Mouse (Mus musculus): Measurements from ENCODE around the gene Cltb. TPM values are rescaled to one million over a fixed set of nuclear protein-coding genes. Genes with fewer than 3 reads are reported as not detected.

Gene Cltb
- polyA plus RNA-seq, 1 experiment from 2014 or later, result 84.4 TPM

DNA sequence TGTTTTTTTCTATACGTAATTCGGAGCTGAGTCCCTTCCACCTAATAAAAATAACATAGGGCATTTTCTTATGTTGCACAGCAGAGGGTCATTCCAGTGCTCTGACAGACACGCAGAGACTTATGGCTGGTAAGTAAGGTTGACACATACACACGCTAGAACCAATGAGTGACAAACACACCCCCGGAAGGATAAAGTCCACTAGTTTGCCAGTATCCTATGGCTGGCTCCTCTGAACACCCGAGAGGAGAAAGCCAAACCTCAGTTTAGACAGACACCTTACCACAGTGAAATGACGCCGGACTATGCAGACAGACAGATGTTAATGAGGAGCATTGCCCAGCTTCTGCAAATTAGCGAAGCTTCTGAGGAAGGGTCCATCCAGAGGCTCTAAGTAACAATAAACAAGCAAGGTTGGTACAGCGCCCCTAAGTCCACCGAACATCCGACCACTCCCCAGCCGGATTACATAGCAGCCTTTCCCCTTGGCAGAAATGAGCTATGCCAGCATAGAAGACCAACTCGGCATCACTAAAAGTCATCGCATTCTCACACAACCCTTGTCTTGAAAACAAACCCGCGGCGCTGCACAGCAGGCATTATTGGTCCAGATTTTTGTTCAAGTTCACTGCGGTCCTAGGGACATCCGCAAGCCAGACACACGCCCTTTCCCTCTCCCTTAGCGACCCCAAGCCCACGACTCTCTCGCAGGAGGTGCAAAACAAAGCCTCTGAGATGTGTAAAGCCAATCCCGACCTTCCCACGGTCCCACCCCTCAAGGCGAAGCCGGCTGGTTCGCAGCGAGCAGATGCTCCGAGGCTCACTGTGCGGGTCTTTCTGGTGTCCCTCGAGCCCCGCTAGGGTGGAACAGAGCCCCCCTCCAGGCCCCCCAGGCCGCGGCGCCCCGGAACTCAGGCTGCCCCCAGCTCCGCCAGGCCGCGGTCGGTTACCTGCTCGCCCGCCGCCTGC lies 46.6 kb downstream of the Cltb start:
- peak; percentile 44 for DNase-seq (ENCODE audit: low spot score)
- Histone ChIP-seq H3K9me3 (replicated peaks; ENCODE audit: control insufficient read depth, low read length) (no peaks in the 10 kb centered on the region), H3K4me3 (ENCODE audit: low read depth, low read length) (peak overlapping the region; percentile 83), H3K36me3 (ENCODE audit: control insufficient read depth, insufficient read depth, low read length) (peaks cover 37% of the 10 kb centered on the region), H3K4me1 (ENCODE audit: control insufficient read depth, insufficient read depth, low read length) (peaks cover 8% of the 10 kb centered on the region), H3K9ac (ENCODE audit: low read length) (peak overlapping the region; percentile 93), H3K27me3 (replicated peaks; ENCODE audit: control insufficient read depth, insufficient read depth, low read length) (no peaks in the 10 kb centered on the region), H3K27ac (ENCODE audit: low read depth, low read length) (peak overlapping the region; percentile 74), H3K4me2 (ENCODE audit: low read length) (peak overlapping the region; percentile 86)
- 13% methylated on average over 42 of the region's 45 CpGs for WGBS
- ATAC-seq, result peak; percentile 70

DNA sequence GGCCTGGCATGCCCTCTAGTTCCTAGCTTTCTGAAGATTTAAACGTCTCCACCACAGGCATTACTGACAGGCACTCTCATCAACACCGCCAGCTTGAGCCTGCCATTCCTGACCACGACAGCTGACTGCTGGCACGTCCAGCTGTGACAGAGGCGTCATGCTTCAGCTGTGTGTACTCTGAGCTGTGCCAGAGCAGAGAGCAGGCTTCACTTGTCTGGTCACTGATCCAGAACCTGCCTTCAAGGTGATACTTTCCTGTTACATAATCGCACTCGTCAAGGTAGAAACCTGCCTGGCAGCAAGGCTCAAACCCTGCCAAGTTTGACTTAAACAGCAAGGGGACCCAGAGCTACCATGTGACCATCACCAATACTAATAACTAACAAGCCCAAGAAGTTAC lies 48.6 kb downstream of the Cltb start:
- Histone ChIP-seq H3K36me3 (ENCODE audit: control insufficient read depth, insufficient read depth, low read length) (peaks cover 57% of the 10 kb centered on the region), H3K9ac (ENCODE audit: low read length) (no peak overlapping the region), H3K4me2 (ENCODE audit: low read length) (no peak overlapping the region), H3K4me3 (ENCODE audit: low read depth, low read length) (no peak overlapping the region), H3K27ac (ENCODE audit: low read depth, low read length) (no peak overlapping the region), H3K9me3 (replicated peaks; ENCODE audit: control insufficient read depth, low read length) (no peaks in the 10 kb centered on the region), H3K4me1 (ENCODE audit: control insufficient read depth, insufficient read depth, low read length) (peaks cover 8% of the 10 kb centered on the region), H3K27me3 (replicated peaks; ENCODE audit: control insufficient read depth, insufficient read depth, low read length) (no peaks in the 10 kb centered on the region)
- 83% methylated on average over 7 of the region's 7 CpGs for WGBS
- DNase-seq (ENCODE audit: low spot score) (no peak), ATAC-seq (no peak)

DNA sequence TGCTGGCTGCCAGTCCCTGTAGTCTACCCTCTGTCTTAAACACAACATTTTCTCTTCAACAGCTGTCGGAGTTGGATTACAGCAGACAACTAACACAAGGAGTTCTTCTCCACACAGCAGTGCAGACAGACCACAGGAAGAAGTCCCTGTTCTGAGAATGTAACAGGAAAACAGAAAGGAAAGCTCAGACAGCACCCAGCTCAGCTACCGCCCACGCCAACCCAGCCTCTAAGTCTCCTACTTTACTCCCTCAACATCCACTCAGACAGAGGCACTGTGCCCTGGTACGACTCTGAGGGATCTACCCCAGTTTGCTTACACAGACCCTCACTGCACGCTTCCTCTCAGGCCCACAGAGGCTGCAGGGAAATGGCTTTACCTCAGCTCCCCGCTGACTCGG lies 50.5 kb downstream of the Cltb start:
- DNase-seq (ENCODE audit: low spot score) (no peak), ATAC-seq (no peak)
- peaks cover 8% of the 10 kb centered on the region for H3K4me1 ChIP-seq (ENCODE audit: control insufficient read depth, insufficient read depth, low read length)
- H3K9me3 ChIP-seq (replicated peaks; ENCODE audit: control insufficient read depth, low read length), result no peaks in the 10 kb centered on the region
- 94% methylated on average over 7 of the region's 7 CpGs for WGBS
- no peak overlapping the region for H3K4me2 ChIP-seq (ENCODE audit: low read length)
- H3K4me3 ChIP-seq (ENCODE audit: low read depth, low read length), result no peak overlapping the region
- no peak overlapping the region for H3K9ac ChIP-seq (ENCODE audit: low read length)
- H3K36me3 ChIP-seq (ENCODE audit: control insufficient read depth, insufficient read depth, low read length), result peaks cover 75% of the 10 kb centered on the region
- H3K27ac ChIP-seq (ENCODE audit: low read depth, low read length), result no peak overlapping the region
- no peaks in the 10 kb centered on the region for H3K27me3 ChIP-seq (replicated peaks; ENCODE audit: control insufficient read depth, insufficient read depth, low read length)

DNA sequence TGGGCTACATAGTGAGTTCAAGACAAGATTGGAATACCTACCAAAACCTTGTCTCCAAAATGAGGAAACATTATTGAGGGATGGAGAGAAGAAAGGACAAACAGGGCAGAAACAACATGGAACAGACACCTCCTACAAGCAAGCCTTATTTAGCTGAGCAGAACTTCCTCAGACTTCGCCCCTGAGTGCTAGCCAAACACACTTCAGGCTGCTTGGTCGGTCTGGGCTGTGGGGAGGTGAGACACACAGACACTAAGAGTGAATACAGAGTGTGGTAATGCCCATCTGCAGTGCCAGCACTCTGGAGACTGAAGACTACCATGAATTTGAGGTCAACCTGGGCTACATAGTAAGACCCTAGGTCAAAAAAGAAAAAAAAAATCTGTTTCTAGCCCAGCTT lies 51.5 kb downstream of the Cltb start:
- H3K27ac ChIP-seq (ENCODE audit: low read depth, low read length), result no peak overlapping the region
- no peak overlapping the region for H3K4me2 ChIP-seq (ENCODE audit: low read length)
- H3K4me3 ChIP-seq (ENCODE audit: low read depth, low read length), result no peak overlapping the region
- no peak overlapping the region for H3K9ac ChIP-seq (ENCODE audit: low read length)
- ATAC-seq, result no peak
- H3K27me3 ChIP-seq (replicated peaks; ENCODE audit: control insufficient read depth, insufficient read depth, low read length), result no peaks in the 10 kb centered on the region
- peaks cover 8% of the 10 kb centered on the region for H3K4me1 ChIP-seq (ENCODE audit: control insufficient read depth, insufficient read depth, low read length)
- H3K36me3 ChIP-seq (ENCODE audit: control insufficient read depth, insufficient read depth, low read length), result peaks cover 84% of the 10 kb centered on the region
- WGBS, result 97% methylated on average over 2 of the region's 2 CpGs
- no peak for DNase-seq (ENCODE audit: low spot score)
- H3K9me3 ChIP-seq (replicated peaks; ENCODE audit: control insufficient read depth, low read length), result no peaks in the 10 kb centered on the region

DNA sequence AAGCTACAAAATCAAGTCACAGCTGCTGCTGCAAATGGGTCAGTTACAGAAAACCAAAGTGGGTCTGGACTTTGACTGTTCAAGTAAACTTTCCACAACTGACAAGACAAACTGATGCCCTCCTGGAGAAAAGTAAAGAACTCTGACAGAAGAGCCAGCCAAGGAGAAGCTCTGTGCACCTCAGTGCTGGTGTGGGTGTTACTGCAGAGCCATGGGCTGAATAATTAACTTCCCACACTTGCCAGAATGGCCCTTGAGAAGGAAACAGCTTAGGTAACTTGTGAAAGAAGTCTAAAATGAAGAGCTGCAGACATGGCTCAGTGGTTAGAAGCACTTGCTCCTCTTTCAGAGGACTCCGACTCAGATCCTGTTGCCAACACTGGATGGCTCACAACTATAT lies 53.5 kb downstream of the Cltb start:
- no peaks in the 10 kb centered on the region for H3K9me3 ChIP-seq (replicated peaks; ENCODE audit: control insufficient read depth, low read length)
- H3K27me3 ChIP-seq (replicated peaks; ENCODE audit: control insufficient read depth, insufficient read depth, low read length), result no peaks in the 10 kb centered on the region
- peaks cover 96% of the 10 kb centered on the region for H3K36me3 ChIP-seq (ENCODE audit: control insufficient read depth, insufficient read depth, low read length)
- no peak overlapping the region for H3K27ac ChIP-seq (ENCODE audit: low read depth, low read length)
- WGBS, result 96% methylated on average over 1 of the region's 1 CpGs
- no peaks in the 10 kb centered on the region for H3K4me1 ChIP-seq (ENCODE audit: control insufficient read depth, insufficient read depth, low read length)
- DNase-seq (ENCODE audit: low spot score) (no peak), ATAC-seq (no peak)
- no peak overlapping the region for H3K9ac ChIP-seq (ENCODE audit: low read length)
- H3K4me2 ChIP-seq (ENCODE audit: low read length), result no peak overlapping the region
- H3K4me3 ChIP-seq (ENCODE audit: low read depth, low read length), result no peak overlapping the region

DNA sequence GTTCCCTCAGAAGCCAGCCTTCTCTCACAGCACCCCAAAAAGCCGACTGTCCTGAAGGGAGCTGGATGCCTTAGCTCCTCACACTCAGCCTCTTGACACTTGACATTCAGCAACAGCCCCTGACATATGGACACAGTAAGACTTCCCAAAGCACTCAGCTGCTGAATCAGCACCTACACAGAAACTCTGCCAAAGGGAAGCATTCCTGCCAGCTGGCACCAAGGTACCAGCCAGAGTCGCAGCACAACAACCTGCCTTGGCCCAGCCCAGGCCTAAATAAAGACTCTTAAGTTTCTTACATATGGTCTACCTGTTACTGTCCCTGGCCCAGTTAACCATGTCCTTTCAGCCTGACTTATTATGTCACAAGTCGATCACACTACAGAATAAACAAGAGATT lies 54.3 kb downstream of the Cltb start:
- Histone ChIP-seq H3K4me3 (ENCODE audit: low read depth, low read length) (no peak overlapping the region), H3K36me3 (ENCODE audit: control insufficient read depth, insufficient read depth, low read length) (peaks cover 96% of the 10 kb centered on the region), H3K27ac (ENCODE audit: low read depth, low read length) (no peak overlapping the region), H3K4me1 (ENCODE audit: control insufficient read depth, insufficient read depth, low read length) (no peaks in the 10 kb centered on the region), H3K9ac (ENCODE audit: low read length) (no peak overlapping the region), H3K9me3 (replicated peaks; ENCODE audit: control insufficient read depth, low read length) (no peaks in the 10 kb centered on the region), H3K27me3 (replicated peaks; ENCODE audit: control insufficient read depth, insufficient read depth, low read length) (no peaks in the 10 kb centered on the region), H3K4me2 (ENCODE audit: low read length) (no peak overlapping the region)
- DNase-seq (ENCODE audit: low spot score), result peak; percentile 28
- WGBS, result 88% methylated on average over 3 of the region's 3 CpGs
- no peak for ATAC-seq

DNA sequence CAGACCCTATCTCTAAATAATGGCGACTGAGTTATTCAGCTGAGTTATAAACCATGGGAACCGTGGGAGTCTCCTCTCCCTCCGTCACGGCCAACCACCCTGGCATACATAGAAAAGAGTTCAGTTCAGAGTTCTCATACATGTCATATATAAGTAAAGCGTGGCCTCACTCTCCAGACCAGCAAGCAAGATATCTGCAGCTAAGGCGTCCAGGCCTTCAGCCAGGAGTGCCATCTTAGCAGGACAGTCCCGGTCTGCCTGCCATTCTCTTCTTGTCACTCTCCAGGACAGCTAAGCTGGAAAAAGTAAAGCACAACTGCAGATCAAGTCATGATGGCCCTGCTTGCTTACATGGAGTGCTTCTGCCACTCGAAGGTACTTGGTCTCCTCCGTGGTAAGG lies 55.0 kb downstream of the Cltb start:
- H3K4me2 ChIP-seq (ENCODE audit: low read length), result no peak overlapping the region
- ATAC-seq, result no peak

DNA sequence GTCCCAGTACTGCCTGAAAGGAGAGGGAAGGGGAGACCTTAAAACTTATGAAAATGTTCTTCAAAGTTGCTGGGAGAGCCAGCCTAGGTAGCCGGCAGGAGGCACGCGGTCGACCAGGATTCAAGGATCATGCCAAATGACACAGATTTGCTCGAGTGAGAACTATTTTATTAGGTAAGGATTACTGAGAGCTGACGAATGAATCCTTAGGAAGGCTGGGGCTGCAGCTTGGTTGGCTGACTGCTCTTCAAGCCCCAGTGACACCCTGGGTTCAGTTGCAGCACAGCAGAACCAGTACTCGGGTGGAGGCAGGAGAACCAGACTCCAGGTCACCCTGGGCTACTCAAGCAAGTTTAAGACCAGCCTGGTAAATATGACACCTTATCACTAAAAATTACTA lies 63.1 kb downstream of the Cltb start:
- DNase-seq (ENCODE audit: low spot score) (no peak), ATAC-seq (no peak)
- WGBS, result 89% methylated on average over 7 of the region's 7 CpGs
- H3K9me3 ChIP-seq (replicated peaks; ENCODE audit: control insufficient read depth, low read length), result no peaks in the 10 kb centered on the region
- H3K27me3 ChIP-seq (replicated peaks; ENCODE audit: control insufficient read depth, insufficient read depth, low read length), result no peaks in the 10 kb centered on the region
- no peaks in the 10 kb centered on the region for H3K4me1 ChIP-seq (ENCODE audit: control insufficient read depth, insufficient read depth, low read length)
- H3K27ac ChIP-seq (ENCODE audit: low read depth, low read length), result no peak overlapping the region
- H3K4me3 ChIP-seq (ENCODE audit: low read depth, low read length), result no peak overlapping the region
- H3K36me3 ChIP-seq (ENCODE audit: control insufficient read depth, insufficient read depth, low read length), result peaks cover 71% of the 10 kb centered on the region
- H3K9ac ChIP-seq (ENCODE audit: low read length), result no peak overlapping the region
- no peak overlapping the region for H3K4me2 ChIP-seq (ENCODE audit: low read length)

More for the DNA sequence above, 55.0 kb downstream of the Cltb start:
- H3K27ac ChIP-seq (ENCODE audit: low read depth, low read length), result no peak overlapping the region
- peaks cover 96% of the 10 kb centered on the region for H3K36me3 ChIP-seq (ENCODE audit: control insufficient read depth, insufficient read depth, low read length)
- WGBS, result 96% methylated on average over 9 of the region's 9 CpGs
- H3K27me3 ChIP-seq (replicated peaks; ENCODE audit: control insufficient read depth, insufficient read depth, low read length), result no peaks in the 10 kb centered on the region
- no peaks in the 10 kb centered on the region for H3K9me3 ChIP-seq (replicated peaks; ENCODE audit: control insufficient read depth, low read length)
- DNase-seq (ENCODE audit: low spot score), result no peak
- H3K9ac ChIP-seq (ENCODE audit: low read length), result no peak overlapping the region
- no peak overlapping the region for H3K4me3 ChIP-seq (ENCODE audit: low read depth, low read length)
- H3K4me1 ChIP-seq (ENCODE audit: control insufficient read depth, insufficient read depth, low read length), result no peaks in the 10 kb centered on the region
